Comparison of ENCODE assay signal across 21 mouse cellular contexts in the genomic region with DNA sequence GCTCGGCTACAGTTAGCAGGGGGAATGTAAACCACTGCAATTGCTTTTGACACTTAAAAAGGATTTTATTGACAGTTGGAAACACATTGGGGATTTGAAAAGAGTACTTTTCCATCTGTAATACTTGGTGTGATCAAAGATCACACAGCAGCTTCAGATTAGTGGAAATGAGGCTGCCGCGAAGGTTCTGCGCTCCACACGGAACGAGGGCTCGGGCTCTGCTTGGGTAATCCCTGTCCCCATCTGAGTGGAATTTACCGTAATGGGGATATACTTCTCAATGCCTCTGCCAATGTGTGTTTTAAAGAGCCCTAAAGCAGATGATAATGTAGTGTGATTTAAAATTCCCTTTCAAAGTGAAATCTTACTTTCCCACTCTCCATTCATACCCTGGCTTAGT.
"Had no signal": no experiment of that assay in that cellular context is flagged by ENCODE, and none has a peak within 500 bp of the region (broad histone marks: within the 10 kb centered on the region; RNA-seq: fewer than 3 reads in every experiment).

No protein-coding gene starts in this region.

- H3K9me3 ChIP-seq: limb, embryonic 12.5 days; limb, embryonic 15.5 days had no signal

- H3K36me3 ChIP-seq: limb, embryonic 12.5 days; limb, embryonic 15.5 days had no signal

- H3K27me3 ChIP-seq: limb, embryonic 12.5 days; limb, embryonic 15.5 days had no signal

- H3K9ac ChIP-seq: limb, embryonic 12.5 days; limb, embryonic 15.5 days; liver, embryonic 14.5 days; liver, postnatal 0 days; lung, embryonic 14.5 days had no signal

- DNase-seq: kidney, adult 18-20 months; kidney, adult 9 months; kidney, postnatal 14 days; kidney, postnatal 4 days; left cerebral cortex, postnatal 4 days; liver, postnatal 0 days; lung, embryonic 14.5 days; right cerebral cortex, adult 18-20 months; right cerebral cortex, postnatal 14 days; right cerebral cortex, postnatal 4 days; thymus, adult 2 months; thymus, postnatal 14 days had no signal

- H3K4me2 ChIP-seq: limb, embryonic 12.5 days; limb, embryonic 15.5 days; liver, embryonic 11.5 days; lung, embryonic 14.5 days had no signal

- ATAC-seq: intestine, embryonic 16.5 days; liver, postnatal 0 days; lung, postnatal 0 days had no signal

- H3K27ac ChIP-seq: limb, embryonic 12.5 days; limb, embryonic 15.5 days; liver, embryonic 14.5 days; macrophage; stomach, postnatal 0 days had no signal

- H3K4me3 ChIP-seq: limb, embryonic 12.5 days; limb, embryonic 15.5 days; myocyte had no signal

- H3K4me1 ChIP-seq: limb, embryonic 12.5 days; limb, embryonic 15.5 days had no signal
